In genomic region chr2:132235291-132235690, GRCm38 (mm10) we compare ENCODE assay signal across 22 mouse cellular contexts. TPM values are rescaled to one million over a fixed set of nuclear protein-coding genes. Genes with fewer than 3 reads are reported as not detected.
A peak's percentile ranks its signal among the peaks of the same experiment; 100 is the strongest.
DNase-seq lines count a peak whose midpoint lies in the region; ATAC-seq and TF ChIP-seq lines count a peak whose summit lies in the region.
"Had no signal": no experiment of that assay in that cellular context is flagged by ENCODE, and none has a peak within 500 bp of the region (broad histone marks: within the 10 kb centered on the region; RNA-seq: fewer than 3 reads in every experiment).

No protein-coding gene starts in this region.

- no peaks in the 10 kb centered on the region for H3K27me3 ChIP-seq in intestine, embryonic 15.5 days (replicated peaks)
- H3K27me3 ChIP-seq in forebrain, embryonic 13.5 days: no peaks in the 10 kb centered on the region
- H3K27me3 ChIP-seq in forebrain, postnatal 0 days (ENCODE audit: insufficient read depth, low read length): no peaks in the 10 kb centered on the region
- H3K27me3 ChIP-seq: hindbrain, embryonic 12.5 days; hindbrain, embryonic 15.5 days; Patski had no signal

- H3K4me3 ChIP-seq in intestine, embryonic 15.5 days (replicated peaks): no peak overlapping the region
- no peak overlapping the region for H3K4me3 ChIP-seq in macrophage (ENCODE audit: inconsistent target)
- H3K4me3 ChIP-seq in forebrain, embryonic 13.5 days: no peak overlapping the region
- no peak overlapping the region for H3K4me3 ChIP-seq in forebrain, postnatal 0 days (ENCODE audit: low read depth, low read length)
- H3K4me3 ChIP-seq: forebrain, embryonic 10.5 days; hindbrain, embryonic 12.5 days; hindbrain, embryonic 15.5 days had no signal

- ATAC-seq in intestine, embryonic 15.5 days: no peak
- no peak for ATAC-seq in forebrain, embryonic 13.5 days
- ATAC-seq in forebrain, postnatal 0 days: no peak
- ATAC-seq: activated CD4-positive, CD25-positive, alpha-beta regulatory T cell, adult 4 months; CD4-positive, CD25-positive, alpha-beta regulatory T cell, adult 4 months; forebrain, embryonic 14.5 days; Patski had no signal

- WGBS in intestine, embryonic 15.5 days: 45% methylated on average over 2 of the region's 2 CpGs
- 67% methylated on average over 2 of the region's 2 CpGs for WGBS in macrophage (ENCODE audit: missing documents)
- WGBS in forebrain, embryonic 13.5 days: 75% methylated on average over 2 of the region's 2 CpGs
- WGBS in forebrain, postnatal 0 days: 62% methylated on average over 2 of the region's 2 CpGs

- H3K27ac ChIP-seq in intestine, embryonic 15.5 days: 0 out of 2 replicates have a peak overlapping the region, but pooled peaks have one; percentile 6
- peak overlapping the region; percentile 10; the same call in 1 of the 2 replicates for H3K27ac ChIP-seq in macrophage
- H3K27ac ChIP-seq in forebrain, embryonic 13.5 days: no peak overlapping the region
- no peak overlapping the region for H3K27ac ChIP-seq in forebrain, postnatal 0 days (ENCODE audit: low read depth, low read length)
- H3K27ac ChIP-seq: forebrain, embryonic 10.5 days; hindbrain, embryonic 12.5 days; hindbrain, embryonic 15.5 days had no signal

- H3K79me2 ChIP-seq in macrophage (ENCODE audit: inconsistent target): no peaks in the 10 kb centered on the region

- no peak for TF ChIP-seq CTCF in forebrain, postnatal 0 days (IDR thresholded peaks at IDR 0.05; ENCODE audit: low read depth)

- DNase-seq in R1 (ENCODE audit: low read depth, low spot score): peak; percentile 57
- DNase-seq in layer of hippocampus, adult 11-12 months (ENCODE audit: low spot score): no peak
- no peak for DNase-seq in forebrain, postnatal 0 days
- DNase-seq: adrenal gland, adult 8-10 months; adrenal gland, postnatal 25 days; cerebellum, adult 11-12 months; cerebellum, adult 8-10 months; cerebellum, postnatal 10 days; cerebellum, postnatal 36 days; gastrocnemius, postnatal 25 days had no signal

- no peak overlapping the region for H3K4me2 ChIP-seq in intestine, embryonic 15.5 days (replicated peaks)
- no peak overlapping the region for H3K4me2 ChIP-seq in forebrain, embryonic 13.5 days
- no peak overlapping the region for H3K4me2 ChIP-seq in forebrain, postnatal 0 days (ENCODE audit: low read depth)
- H3K4me2 ChIP-seq: heart, embryonic 11.5 days; hindbrain, embryonic 12.5 days; hindbrain, embryonic 15.5 days had no signal

- H3K9ac ChIP-seq in intestine, embryonic 15.5 days: no peak overlapping the region
- H3K9ac ChIP-seq in forebrain, embryonic 13.5 days: no peak overlapping the region
- no peak overlapping the region for H3K9ac ChIP-seq in forebrain, postnatal 0 days
- H3K9ac ChIP-seq: hindbrain, embryonic 12.5 days; hindbrain, embryonic 15.5 days had no signal

- 0 out of 2 replicates have a peak, but pooled peaks cover 7% of the 10 kb centered on the region for H3K4me1 ChIP-seq in intestine, embryonic 15.5 days (replicated peaks)
- no peaks in the 10 kb centered on the region for H3K4me1 ChIP-seq in forebrain, embryonic 13.5 days
- no peaks in the 10 kb centered on the region for H3K4me1 ChIP-seq in forebrain, postnatal 0 days (ENCODE audit: insufficient read depth)
- H3K4me1 ChIP-seq: hindbrain, embryonic 12.5 days; hindbrain, embryonic 15.5 days had no signal

- H3K9me3 ChIP-seq in intestine, embryonic 15.5 days: no peaks in the 10 kb centered on the region
- no peaks in the 10 kb centered on the region for H3K9me3 ChIP-seq in forebrain, embryonic 13.5 days (replicated peaks)
- H3K9me3 ChIP-seq in forebrain, postnatal 0 days (ENCODE audit: low read length): no peaks in the 10 kb centered on the region
- H3K9me3 ChIP-seq: forebrain, embryonic 10.5 days; G1E; hindbrain, embryonic 12.5 days; hindbrain, embryonic 15.5 days had no signal

- no peaks in the 10 kb centered on the region for H3K36me3 ChIP-seq in intestine, embryonic 15.5 days
- H3K36me3 ChIP-seq in macrophage (ENCODE audit: inconsistent target): no peaks in the 10 kb centered on the region
- no peaks in the 10 kb centered on the region for H3K36me3 ChIP-seq in forebrain, embryonic 13.5 days (ENCODE audit: poor library complexity, severe bottlenecking)
- H3K36me3 ChIP-seq in forebrain, postnatal 0 days (ENCODE audit: insufficient read depth): no peaks in the 10 kb centered on the region
- H3K36me3 ChIP-seq: forebrain, embryonic 10.5 days; hindbrain, embryonic 12.5 days; hindbrain, embryonic 15.5 days had no signal

RNA-seq across cellular contexts. Expression of gene Tmem230, which starts 12.3 kb away (rescaled TPM):
- 42.5 and 43.3 TPM in 2 replicates for polyA plus RNA-seq in intestine, embryonic 15.5 days (2015; fragmentation: Nextera tagmentation; extraction: Ambion mirVana)
- 10 to 100 TPM in 24 of 26 experiments, 1 to 10 TPM in 2; 5.2 to 51.6 (median 25.6) TPM for total RNA-seq in macrophage (2018; cell fraction: chromatin; rRNA removed)
- total RNA-seq in macrophage (2018; cell fraction: cytosol; rRNA removed): 10 to 100 TPM; 39.6 to 64.0 (median 54.0) TPM
- 10 to 100 TPM; 22.8 to 94.8 (median 41.2) TPM for total RNA-seq in macrophage (2018; cell fraction: nucleus; rRNA removed)
- polyA plus RNA-seq in macrophage (2018): 48.4 to 82.0 TPM (median 65.1 TPM) in 3 replicates
- 48.4 and 48.9 TPM in 2 replicates for polyA plus RNA-seq in forebrain, embryonic 13.5 days (2015; fragmentation: Nextera tagmentation; extraction: Ambion mirVana)
- total RNA-seq in forebrain, postnatal 0 days (2014; rRNA removed): 32.5 and 47.0 TPM in 2 replicates
- 37.3 and 47.1 TPM in 2 replicates for polyA plus RNA-seq in forebrain, postnatal 0 days (2015; fragmentation: Nextera tagmentation; extraction: Ambion mirVana)

RNA-seq across cellular contexts. Expression of gene Pcna, which starts 17.8 kb away (rescaled TPM):
- 247 and 259 TPM in 2 replicates for polyA plus RNA-seq in intestine, embryonic 15.5 days (2015; fragmentation: Nextera tagmentation; extraction: Ambion mirVana)
- 100 to 1,000 TPM in 6 of 26 experiments, 10 to 100 TPM in 20; 41.5 to 158 (median 77.7) TPM for total RNA-seq in macrophage (2018; cell fraction: chromatin; rRNA removed)
- total RNA-seq in macrophage (2018; cell fraction: cytosol; rRNA removed): 100 to 1,000 TPM; 209 to 316 (median 252) TPM
- 100 to 1,000 TPM in 23 of 26 experiments, 10 to 100 TPM in 3; 77.9 to 298 (median 112) TPM for total RNA-seq in macrophage (2018; cell fraction: nucleus; rRNA removed)
- 211 to 931 TPM (median 452 TPM) in 3 replicates for polyA plus RNA-seq in macrophage (2018)
- polyA plus RNA-seq in forebrain, embryonic 13.5 days (2015; fragmentation: Nextera tagmentation; extraction: Ambion mirVana): 322 and 326 TPM in 2 replicates
- 141 and 151 TPM in 2 replicates for total RNA-seq in forebrain, postnatal 0 days (2014; rRNA removed)
- 124 and 136 TPM in 2 replicates for polyA plus RNA-seq in forebrain, postnatal 0 days (2015; fragmentation: Nextera tagmentation; extraction: Ambion mirVana)

RNA-seq across cellular contexts. Expression of gene Cds2, which starts 27.7 kb away (rescaled TPM):
- polyA plus RNA-seq in intestine, embryonic 15.5 days (2015; fragmentation: Nextera tagmentation; extraction: Ambion mirVana): 19.9 and 25.1 TPM in 2 replicates
- total RNA-seq in macrophage (2018; cell fraction: chromatin; rRNA removed): 100 to 1,000 TPM in 8 of 26 experiments, 10 to 100 TPM in 18; 17.6 to 118 (median 84.2) TPM
- 10 to 100 TPM; 41.5 to 83.2 (median 60.9) TPM for total RNA-seq in macrophage (2018; cell fraction: cytosol; rRNA removed)
- total RNA-seq in macrophage (2018; cell fraction: nucleus; rRNA removed): 100 to 1,000 TPM in 16 of 26 experiments, 10 to 100 TPM in 10; 58.3 to 168 (median 104) TPM
- polyA plus RNA-seq in macrophage (2018): 27.8 to 48.0 TPM (median 34.4 TPM) in 3 replicates
- polyA plus RNA-seq in forebrain, embryonic 13.5 days (2015; fragmentation: Nextera tagmentation; extraction: Ambion mirVana): 19.2 and 21.7 TPM in 2 replicates
- 56.7 and 85.1 TPM in 2 replicates for total RNA-seq in forebrain, postnatal 0 days (2014; rRNA removed)
- polyA plus RNA-seq in forebrain, postnatal 0 days (2015; fragmentation: Nextera tagmentation; extraction: Ambion mirVana): 14.6 and 27.7 TPM in 2 replicates

Comparison
In these comparisons a context has a peak if more than half of its experiments do, and no peak if none do; other contexts are left out.
1. H3K27ac ChIP-seq: peak in intestine, embryonic 15.5 days (single experiment) and macrophage (single experiment); none in forebrain, embryonic 13.5 days (single experiment) and forebrain, postnatal 0 days (single experiment).